Mouse (Mus musculus) R1 (cell line): ENCODE data around the gene Reg4.

Experiments used
- DNase-seq: peaks from one replicate; pipeline ENCODE4 v3.0.0-alpha.2; 2018; ENCODE audit warnings: low read depth, low spot score

Reg4 gene

GRCm38 (mm10) chr3:98280933-98281678, 59.1 kb downstream of the Reg4 start:
- peak; percentile 70 for DNase-seq

GRCm38 (mm10) chr3:98282422-98282821, 60.5 kb downstream of the Reg4 start:
- no peak for DNase-seq

GRCm38 (mm10) chr3:98283205-98283604, 61.2 kb downstream of the Reg4 start:
- no peak for DNase-seq
